Mouse (Mus musculus) bone marrow macrophage, adult 2 months (primary cell): ENCODE data around the gene Plpp3. TPM values are rescaled to one million over a fixed set of nuclear protein-coding genes. Genes with fewer than 3 reads are reported as not detected.

ENCODE experiments used
- H3K27ac ChIP-seq: 2 replicates; pipeline ENCODE4 v1.5.1; 2012; ENCODE audit warnings: low read depth, low read length; ENCODE audit not compliant: insufficient read depth
- H3K4me1 ChIP-seq: 2 replicates; pipeline ENCODE4 v1.6.1; 2012; ENCODE audit warnings: low read length; ENCODE audit not compliant: control insufficient read depth, insufficient read depth
- H3K4me3 ChIP-seq: 2 replicates; pipeline ENCODE4 v1.5.1; 2012; ENCODE audit warnings: mild to moderate bottlenecking, low read length, moderate library complexity; ENCODE audit not compliant: insufficient read depth
- CTCF ChIP-seq: IDR thresholded peaks from 2 replicates; pipeline ENCODE4 v1.5.1; 2012; ENCODE audit warnings: low read depth, mild to moderate bottlenecking, low read length, moderate library complexity
- POLR2A ChIP-seq: IDR thresholded peaks from 2 replicates; pipeline ENCODE4 v1.6.1; 2012; ENCODE audit warnings: mild to moderate bottlenecking, low read depth, low read length, borderline replicate concordance
- polyA plus RNA-seq: library from polyadenylated mRNA; stranded (reverse); fragments of >200 nt; gene quantifications from 2 replicates; pipeline ENCODE4 v1.2.4, GENCODE M21; 2012; ENCODE audit not compliant: missing spikeins, insufficient read depth, insufficient read length

Gene Plpp3
- polyA plus RNA-seq, 1 experiment: 0.58 TPM

- Histone ChIP-seq H3K4me3 (no peak overlapping the region), H3K27ac (no peak overlapping the region), H3K4me1 (peaks cover 32% of the 10 kb centered on the region)
- TF ChIP-seq CTCF: no peak
- TF ChIP-seq POLR2A: no peak
Observed at GRCm38 (mm10) chr4:105223101-105223924, 66.2 kb downstream of the Plpp3 start.

GRCm38 (mm10) chr4:105223925-105224300 is 66.8 kb downstream of the Plpp3 start:
- Histone ChIP-seq H3K27ac (no peak overlapping the region), H3K4me3 (no peak overlapping the region), H3K4me1 (peaks cover 32% of the 10 kb centered on the region)
- TF ChIP-seq POLR2A: no peak
- TF ChIP-seq CTCF: no peak

GRCm38 (mm10) chr4:105225512-105225911 is 68.4 kb downstream of the Plpp3 start:
- Histone ChIP-seq H3K4me1 (peaks cover 36% of the 10 kb centered on the region), H3K4me3 (no peak overlapping the region), H3K27ac (peak overlapping the region; percentile 17)
- TF ChIP-seq CTCF (no peak), POLR2A (no peak)

- H3K4me3 ChIP-seq: no peak overlapping the region
- TF ChIP-seq CTCF (no peak), POLR2A (no peak)
- peaks cover 28% of the 10 kb centered on the region for H3K4me1 ChIP-seq
- peak overlapping the region; percentile 17; the same call in 1 of the 2 replicates for H3K27ac ChIP-seq
Observed at GRCm38 (mm10) chr4:105226351-105226750, 69.2 kb downstream of the Plpp3 start.

GRCm38 (mm10) chr4:105230127-105230526 is 73.0 kb downstream of the Plpp3 start:
- H3K4me3 ChIP-seq: no peak overlapping the region
- H3K4me1 ChIP-seq: peaks cover 22% of the 10 kb centered on the region
- no peak overlapping the region for H3K27ac ChIP-seq
- TF ChIP-seq CTCF: no peak
- no peak for TF ChIP-seq POLR2A

- 0 out of 2 replicates have a peak, but pooled peaks cover 5% of the 10 kb centered on the region for H3K4me1 ChIP-seq
- TF ChIP-seq POLR2A (no peak), CTCF (no peak)
Observed at GRCm38 (mm10) chr4:105240233-105240632, 83.1 kb downstream of the Plpp3 start.

GRCm38 (mm10) chr4:105244931-105245330 is 87.8 kb downstream of the Plpp3 start:
- TF ChIP-seq POLR2A (no peak), CTCF (no peak)
- no peak overlapping the region for H3K4me3 ChIP-seq
- peaks cover 30% of the 10 kb centered on the region for H3K4me1 ChIP-seq
- no peak overlapping the region for H3K27ac ChIP-seq

More at GRCm38 (mm10) chr4:105240233-105240632, 83.1 kb downstream of the Plpp3 start:
- H3K27ac ChIP-seq: no peak overlapping the region
- H3K4me3 ChIP-seq: no peak overlapping the region

GRCm38 (mm10) chr4:105245479-105245944 is 88.4 kb downstream of the Plpp3 start:
- H3K4me3 ChIP-seq: no peak overlapping the region
- TF ChIP-seq CTCF (no peak), POLR2A (no peak)
- no peak overlapping the region for H3K27ac ChIP-seq
- peaks cover 30% of the 10 kb centered on the region for H3K4me1 ChIP-seq

- H3K27ac ChIP-seq: no peak overlapping the region
- no peak overlapping the region for H3K4me3 ChIP-seq
- H3K4me1 ChIP-seq: peaks cover 30% of the 10 kb centered on the region
- TF ChIP-seq CTCF (no peak), POLR2A (no peak)
Observed at GRCm38 (mm10) chr4:105246331-105246730, 89.2 kb downstream of the Plpp3 start.

- peak overlapping the region; percentile 40 for H3K27ac ChIP-seq
- TF ChIP-seq POLR2A (no peak), CTCF (no peak)
- H3K4me3 ChIP-seq: no peak overlapping the region
Observed at GRCm38 (mm10) chr4:105248161-105248560, 91.0 kb downstream of the Plpp3 start.

More at GRCm38 (mm10) chr4:105248161-105248560, 91.0 kb downstream of the Plpp3 start:
- H3K4me1 ChIP-seq: peaks cover 26% of the 10 kb centered on the region
